Mouse (Mus musculus) ovary, postnatal 36 days (tissue): Measurements from ENCODE around the gene Grin2b.
"Not testable (repeated sequence)": the region's sequence is repeated elsewhere in the genome, so short reads cannot be mapped to it uniquely, and the experiment has no call there.

Experiments used
- DNase-seq: peaks from one replicate; pipeline ENCODE4 v3.0.0; 2022; ENCODE audit warnings: low spot score, mixed read lengths

Gene Grin2b

GRCm38 (mm10) chr6:135798202-135798992, 374.9 kb downstream of the Grin2b start:
- DNase-seq: no peak

- DNase-seq: no peak
Observed at GRCm38 (mm10) chr6:135797371-135798033, 375.8 kb downstream of the Grin2b start.

GRCm38 (mm10) chr6:135796911-135797310, 376.4 kb downstream of the Grin2b start:
- no peak for DNase-seq

GRCm38 (mm10) chr6:135791412-135791811, 381.9 kb downstream of the Grin2b start:
- DNase-seq: no peak

- DNase-seq: no peak
Observed at GRCm38 (mm10) chr6:135789603-135790170, 383.6 kb downstream of the Grin2b start.

- no peak for DNase-seq
Observed at GRCm38 (mm10) chr6:135774670-135775069, 398.6 kb downstream of the Grin2b start.

GRCm38 (mm10) chr6:135767572-135767971, 405.7 kb downstream of the Grin2b start:
- no peak for DNase-seq

GRCm38 (mm10) chr6:135758735-135759134, 414.6 kb downstream of the Grin2b start:
- DNase-seq: no peak

GRCm38 (mm10) chr6:135756075-135756474, 417.2 kb downstream of the Grin2b start:
- no peak for DNase-seq

GRCm38 (mm10) chr6:135748412-135749076, 424.8 kb downstream of the Grin2b start:
- no peak for DNase-seq

- DNase-seq: no peak
Observed at GRCm38 (mm10) chr6:135745606-135746005, 427.7 kb downstream of the Grin2b start.

GRCm38 (mm10) chr6:135734227-135734732, 439.0 kb downstream of the Grin2b start:
- no peak for DNase-seq

- no peak for DNase-seq
Observed at GRCm38 (mm10) chr6:135727106-135727505, 446.2 kb downstream of the Grin2b start.

GRCm38 (mm10) chr6:135721706-135722105, 451.6 kb downstream of the Grin2b start:
- no peak for DNase-seq

- no peak for DNase-seq
Observed at GRCm38 (mm10) chr6:135714906-135715305, 458.4 kb downstream of the Grin2b start.

GRCm38 (mm10) chr6:135714236-135714635, 459.1 kb downstream of the Grin2b start:
- DNase-seq: no peak

- DNase-seq: no peak
Observed at GRCm38 (mm10) chr6:135713716-135714115, 459.6 kb downstream of the Grin2b start.

GRCm38 (mm10) chr6:135706850-135707522, 466.3 kb downstream of the Grin2b start:
- DNase-seq: not testable (repeated sequence)

GRCm38 (mm10) chr6:135703655-135704054, 469.7 kb downstream of the Grin2b start:
- DNase-seq: no peak

- DNase-seq: no peak
Observed at GRCm38 (mm10) chr6:135701361-135701760, 471.9 kb downstream of the Grin2b start.

- DNase-seq: no peak
Observed at GRCm38 (mm10) chr6:135700717-135701345, 472.5 kb downstream of the Grin2b start.
